Mouse (Mus musculus): ENCODE data around the gene Btbd17. TPM values are rescaled to one million over a fixed set of nuclear protein-coding genes. Genes with fewer than 3 reads are reported as not detected.

Gene Btbd17
- polyA plus RNA-seq, 1 experiment from 2014 or later = not detected

GRCm38 (mm10) chr11:114790841-114791240 is 4.9 kb downstream of the Btbd17 start:
- no peaks in the 10 kb centered on the region for H3K36me3 ChIP-seq
- peaks cover 98% of the 10 kb centered on the region for H3K27me3 ChIP-seq (replicated peaks)
- H3K4me1 ChIP-seq = peaks cover 33% of the 10 kb centered on the region
- H3K27ac ChIP-seq (replicated peaks) = no peak overlapping the region
- no peak overlapping the region for H3K4me2 ChIP-seq
- no peak for ATAC-seq (ENCODE audit: extremely low read depth, insufficient number of reproducible peaks, low FRiP score, low TSS enrichment)
- 21% methylated on average over 4 of the region's 4 CpGs for WGBS
- H3K9me3 ChIP-seq = no peaks in the 10 kb centered on the region
- no peak overlapping the region for H3K9ac ChIP-seq
- no peak overlapping the region for H3K4me3 ChIP-seq

- Histone ChIP-seq H3K4me3 (no peak overlapping the region), H3K36me3 (no peaks in the 10 kb centered on the region), H3K4me2 (no peak overlapping the region), H3K9ac (no peak overlapping the region), H3K27ac (replicated peaks) (no peak overlapping the region), H3K9me3 (no peaks in the 10 kb centered on the region), H3K27me3 (replicated peaks) (peaks cover 99% of the 10 kb centered on the region), H3K4me1 (peaks cover 29% of the 10 kb centered on the region)
- 59% methylated on average over 12 of the region's 12 CpGs for WGBS
- ATAC-seq (ENCODE audit: extremely low read depth, insufficient number of reproducible peaks, low FRiP score, low TSS enrichment) = no peak
Measured at GRCm38 (mm10) chr11:114790171-114790570, 5.6 kb downstream of the Btbd17 start.

- 48% methylated on average over 9 of the region's 9 CpGs for WGBS
- no peak for ATAC-seq (ENCODE audit: extremely low read depth, insufficient number of reproducible peaks, low FRiP score, low TSS enrichment)
- peaks cover 27% of the 10 kb centered on the region for H3K4me1 ChIP-seq
- H3K9ac ChIP-seq = no peak overlapping the region
- H3K27ac ChIP-seq (replicated peaks) = no peak overlapping the region
- H3K36me3 ChIP-seq = no peaks in the 10 kb centered on the region
- no peak overlapping the region for H3K4me2 ChIP-seq
- H3K4me3 ChIP-seq = no peak overlapping the region
- peaks cover 99% of the 10 kb centered on the region for H3K27me3 ChIP-seq (replicated peaks)
- H3K9me3 ChIP-seq = no peaks in the 10 kb centered on the region
Measured at GRCm38 (mm10) chr11:114789716-114790115, 6.0 kb downstream of the Btbd17 start.

- no peak overlapping the region for H3K27ac ChIP-seq (replicated peaks)
- H3K36me3 ChIP-seq = no peaks in the 10 kb centered on the region
- no peaks in the 10 kb centered on the region for H3K9me3 ChIP-seq
- peak overlapping the region; percentile 61 for H3K4me2 ChIP-seq
- H3K9ac ChIP-seq = no peak overlapping the region
- peaks cover 99% of the 10 kb centered on the region for H3K27me3 ChIP-seq (replicated peaks)
- peaks cover 27% of the 10 kb centered on the region for H3K4me1 ChIP-seq
- no peak for ATAC-seq (ENCODE audit: extremely low read depth, insufficient number of reproducible peaks, low FRiP score, low TSS enrichment)
- WGBS = 10% methylated on average over 30 of the region's 30 CpGs
- peak overlapping the region; percentile 30 for H3K4me3 ChIP-seq
Measured at GRCm38 (mm10) chr11:114789061-114789714, 6.6 kb downstream of the Btbd17 start.

- no peak for ATAC-seq (ENCODE audit: extremely low read depth, insufficient number of reproducible peaks, low FRiP score, low TSS enrichment)
- Histone ChIP-seq H3K36me3 (no peaks in the 10 kb centered on the region), H3K9ac (no peak overlapping the region), H3K27me3 (replicated peaks) (peaks cover 99% of the 10 kb centered on the region), H3K4me3 (no peak overlapping the region), H3K4me2 (no peak overlapping the region), H3K27ac (replicated peaks) (no peak overlapping the region), H3K4me1 (peaks cover 27% of the 10 kb centered on the region), H3K9me3 (no peaks in the 10 kb centered on the region)
- WGBS = 69% methylated on average over 3 of the region's 3 CpGs
Measured at GRCm38 (mm10) chr11:114787611-114788010, 8.1 kb downstream of the Btbd17 start.

- no peak overlapping the region for H3K27ac ChIP-seq (replicated peaks)
- peaks cover 16% of the 10 kb centered on the region for H3K4me1 ChIP-seq
- no peak for ATAC-seq (ENCODE audit: extremely low read depth, insufficient number of reproducible peaks, low FRiP score, low TSS enrichment)
- peaks cover 99% of the 10 kb centered on the region for H3K27me3 ChIP-seq (replicated peaks)
- 1% methylated on average over 43 of the region's 43 CpGs for WGBS
- no peaks in the 10 kb centered on the region for H3K36me3 ChIP-seq
- H3K4me2 ChIP-seq = peak overlapping the region; percentile 65
- peak overlapping the region; percentile 66 for H3K9ac ChIP-seq
- H3K4me3 ChIP-seq = peak overlapping the region; percentile 44
- H3K9me3 ChIP-seq = no peaks in the 10 kb centered on the region
Measured at GRCm38 (mm10) chr11:114786326-114786725, 9.4 kb downstream of the Btbd17 start.

GRCm38 (mm10) chr11:114785892-114786291 is 9.9 kb downstream of the Btbd17 start:
- WGBS = 41% methylated on average over 10 of the region's 10 CpGs
- H3K9ac ChIP-seq = peak overlapping the region; percentile 66

GRCm38 (mm10) chr11:114780076-114780475 is 15.7 kb downstream of the Btbd17 start:
- no peak overlapping the region for H3K4me2 ChIP-seq
- WGBS = 23% methylated on average over 9 of the region's 9 CpGs
- ATAC-seq (ENCODE audit: extremely low read depth, insufficient number of reproducible peaks, low FRiP score, low TSS enrichment) = no peak

More at GRCm38 (mm10) chr11:114785892-114786291, 9.9 kb downstream of the Btbd17 start:
- Histone ChIP-seq H3K36me3 (no peaks in the 10 kb centered on the region), H3K4me2 (peak overlapping the region; percentile 65), H3K27ac (replicated peaks) (no peak overlapping the region), H3K9me3 (no peaks in the 10 kb centered on the region), H3K4me3 (peak overlapping the region; percentile 44), H3K27me3 (replicated peaks) (peaks cover 99% of the 10 kb centered on the region), H3K4me1 (peaks cover 17% of the 10 kb centered on the region)
- no peak for ATAC-seq (ENCODE audit: extremely low read depth, insufficient number of reproducible peaks, low FRiP score, low TSS enrichment)

GRCm38 (mm10) chr11:114771896-114772295 is 23.8 kb downstream of the Btbd17 start:
- Histone ChIP-seq H3K4me3 (no peak overlapping the region), H3K36me3 (no peaks in the 10 kb centered on the region), H3K27me3 (replicated peaks) (peaks cover 34% of the 10 kb centered on the region), H3K27ac (replicated peaks) (no peak overlapping the region), H3K4me2 (no peak overlapping the region), H3K9me3 (no peaks in the 10 kb centered on the region), H3K9ac (no peak overlapping the region), H3K4me1 (no peaks in the 10 kb centered on the region)
- no peak for ATAC-seq (ENCODE audit: extremely low read depth, insufficient number of reproducible peaks, low FRiP score, low TSS enrichment)
- WGBS = 66% methylated on average over 2 of the region's 2 CpGs

More at GRCm38 (mm10) chr11:114780076-114780475, 15.7 kb downstream of the Btbd17 start:
- no peak overlapping the region for H3K9ac ChIP-seq
- H3K4me3 ChIP-seq = no peak overlapping the region
- H3K4me1 ChIP-seq = peaks cover 22% of the 10 kb centered on the region
- peaks cover 96% of the 10 kb centered on the region for H3K27me3 ChIP-seq (replicated peaks)
- no peak overlapping the region for H3K27ac ChIP-seq (replicated peaks)
- no peaks in the 10 kb centered on the region for H3K36me3 ChIP-seq
- H3K9me3 ChIP-seq = no peaks in the 10 kb centered on the region

GRCm38 (mm10) chr11:114769911-114770310 is 25.8 kb downstream of the Btbd17 start:
- H3K4me3 ChIP-seq = no peak overlapping the region
- peaks cover 4% of the 10 kb centered on the region for H3K4me1 ChIP-seq
- ATAC-seq (ENCODE audit: extremely low read depth, insufficient number of reproducible peaks, low FRiP score, low TSS enrichment) = no peak
- H3K9ac ChIP-seq = no peak overlapping the region
- H3K36me3 ChIP-seq = no peaks in the 10 kb centered on the region
- no peaks in the 10 kb centered on the region for H3K9me3 ChIP-seq
- no peak overlapping the region for H3K4me2 ChIP-seq
- peaks cover 35% of the 10 kb centered on the region for H3K27me3 ChIP-seq (replicated peaks)
- no peak overlapping the region for H3K27ac ChIP-seq (replicated peaks)
- 47% methylated on average over 6 of the region's 6 CpGs for WGBS

- no peaks in the 10 kb centered on the region for H3K9me3 ChIP-seq
- H3K4me1 ChIP-seq = peaks cover 4% of the 10 kb centered on the region
- ATAC-seq (ENCODE audit: extremely low read depth, insufficient number of reproducible peaks, low FRiP score, low TSS enrichment) = no peak; the same call in 1 of the 2 replicates
- peak within 1 kb of the TSS; percentile 75 for H3K9ac ChIP-seq
- 4% methylated on average over 51 of the region's 51 CpGs for WGBS
- H3K36me3 ChIP-seq = no peaks in the 10 kb centered on the region
- no peak within 1 kb of the TSS for H3K27ac ChIP-seq (replicated peaks)
- peaks cover 70% of the 10 kb centered on the region for H3K27me3 ChIP-seq (replicated peaks)
- peak within 1 kb of the TSS; percentile 91 for H3K4me2 ChIP-seq
- H3K4me3 ChIP-seq = peak within 1 kb of the TSS; percentile 60
Measured at GRCm38 (mm10) chr11:114764820-114765818, 30.6 kb downstream of the Btbd17 start, which contains the start of gene Kif19a. Gene Kif19a (plus strand): TSS chr11:114765388.

Measured in heart, embryonic 13.5 days (tissue).